Mouse (Mus musculus) lung, adult 2 months (tissue): ENCODE data around the gene Olfr874. TPM values are rescaled to one million over a fixed set of nuclear protein-coding genes. Genes with fewer than 3 reads are reported as not detected.
"Not testable (repeated sequence)": the region's sequence is repeated elsewhere in the genome, so short reads cannot be mapped to it uniquely, and the experiment has no call there.

Experiments
- DNase-seq: peaks from one replicate; pipeline ENCODE4 v3.0.0; 2022
- H3K4me1 ChIP-seq: fragments of 200-500 bp; 2 replicates; pipeline ENCODE4 v1.6.1; 2011; ENCODE audit warnings: low read length; ENCODE audit not compliant: control insufficient read depth, insufficient read depth
- H3K4me3 ChIP-seq: fragments of 200-500 bp; replicated peaks from 2 replicates; pipeline ENCODE3; 2011; ENCODE audit warnings: low read depth, mild to moderate bottlenecking, control low read depth, low read length; ENCODE audit errors: extremely low read depth
- CTCF ChIP-seq: fragments of 200-500 bp; IDR thresholded peaks from 2 replicates; pipeline ENCODE4 v1.5.1; 2011; ENCODE audit warnings: mild to moderate bottlenecking, low read length, control low read depth; ENCODE audit not compliant: insufficient read depth
- POLR2A ChIP-seq: fragments of 200-500 bp; IDR thresholded peaks from 2 replicates; pipeline ENCODE4 v1.6.1; 2011; ENCODE audit warnings: low read depth, mild to moderate bottlenecking, control low read depth, low read length, borderline replicate concordance; ENCODE audit errors: extremely low read depth
- WGBS: fragments of 180-500 bp; shearing (Covaris S2); methylation state at CpG from one replicate; pipeline ENCODE4 v1.1.7; 2018; 5-methylcytosine and 5-hydroxymethylcytosine counted together
- polyA plus RNA-seq: library from polyadenylated mRNA; depleted of rRNA; stranded (reverse); fragments of >200 nt; gene quantifications from 2 replicates; pipeline ENCODE4 v1.2.3, GENCODE M21; 2012; rRNA removed

The Olfr874 gene
- polyA plus RNA-seq: not detected in 2 replicates

DNA sequence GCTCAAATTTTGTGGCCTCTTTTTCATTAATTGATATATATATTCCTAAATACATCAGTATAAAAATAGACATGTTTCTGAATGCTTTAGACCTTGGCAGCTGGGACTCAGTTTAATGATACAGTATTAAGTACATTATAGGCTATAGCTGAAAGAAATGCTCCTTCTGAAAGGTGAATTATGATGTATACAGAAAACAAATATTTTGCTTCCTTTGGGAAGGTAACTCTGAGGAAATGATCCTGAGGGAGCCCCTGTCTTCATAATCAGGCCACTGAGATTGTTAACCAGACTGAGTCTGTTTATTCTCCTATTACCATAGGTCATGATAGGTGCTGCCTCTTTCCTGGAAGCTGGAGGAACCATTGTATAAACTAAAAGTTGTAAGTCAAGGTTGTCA lies at the start of gene Olfr874:
Gene Olfr874, plus strand, starts transcription at position 301 of the 400 bp plus-strand sequence.
- no peak for DNase-seq
- H3K4me3 ChIP-seq: no peak within 1 kb of the TSS
- H3K4me1 ChIP-seq: no peaks in the 10 kb centered on the region
- TF ChIP-seq POLR2A: no peak
- TF ChIP-seq CTCF: no peak

GRCm38 (mm10) chr9:37716150-37716549 lies 28.8 kb upstream of the Olfr874 start, which contains the start of gene Olfr160:
Olfr160 (minus strand) TSS chr9:37716250.
- TF ChIP-seq POLR2A: no peak
- Histone ChIP-seq H3K4me3 (no peak within 1 kb of the TSS), H3K4me1 (no peaks in the 10 kb centered on the region)
- DNase-seq: no peak
- WGBS: 70% methylated on average over 1 of the region's 1 CpGs

DNA sequence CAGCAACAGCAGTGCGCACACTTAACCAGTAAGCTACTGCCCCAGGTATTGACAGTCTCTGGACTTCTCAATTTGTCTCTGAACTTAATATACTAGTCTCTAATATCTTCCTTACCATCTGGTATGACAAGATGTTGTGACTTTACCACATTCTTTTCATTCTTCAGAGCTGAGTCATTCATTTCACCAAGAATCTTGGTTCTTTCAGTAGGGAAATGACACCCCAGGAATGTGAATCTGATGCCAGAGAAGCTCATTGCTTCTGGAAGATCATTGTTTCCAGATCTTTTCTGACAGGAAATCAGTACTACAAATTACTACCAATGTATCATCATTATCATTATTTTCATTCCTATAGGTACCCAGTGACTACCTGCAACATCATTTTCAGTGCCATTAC lies 10.6 kb upstream of the Olfr874 start:
- no peak for TF ChIP-seq CTCF
- TF ChIP-seq POLR2A: no peak
- 95% methylated on average over 1 of the region's 1 CpGs for WGBS
- H3K4me1 ChIP-seq: no peaks in the 10 kb centered on the region

GRCm38 (mm10) chr9:37750319-37751075 lies 5.6 kb downstream of the Olfr874 start:
- 46% methylated on average over 7 of the region's 7 CpGs for WGBS
- no peaks in the 10 kb centered on the region for H3K4me1 ChIP-seq
- H3K4me3 ChIP-seq: no peak overlapping the region
- TF ChIP-seq CTCF (no peak), POLR2A (no peak)
- DNase-seq: no peak

More for the DNA sequence above, 10.6 kb upstream of the Olfr874 start:
- no peak for DNase-seq
- H3K4me3 ChIP-seq: no peak overlapping the region

DNA sequence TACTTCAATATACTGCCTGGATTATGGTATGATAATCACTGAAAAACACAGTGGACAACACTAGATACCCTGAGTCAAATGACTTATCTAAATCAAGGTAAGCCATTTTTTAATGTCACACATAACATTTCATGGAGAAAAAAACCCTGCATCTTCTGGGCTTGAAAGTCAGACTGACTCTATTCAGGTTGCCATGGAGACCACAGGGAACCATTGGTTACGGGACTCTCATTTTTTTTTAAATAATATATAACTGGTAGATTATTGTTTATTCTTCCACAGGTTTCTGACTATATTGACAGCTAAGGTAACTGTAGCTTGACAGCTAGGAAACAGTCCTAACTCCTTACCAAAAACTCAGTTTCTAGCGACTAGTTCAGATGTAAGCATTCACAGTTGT lies 6.6 kb downstream of the Olfr874 start:
- no peak for DNase-seq
- H3K4me1 ChIP-seq: no peaks in the 10 kb centered on the region
- H3K4me3 ChIP-seq: no peak overlapping the region
- 65% methylated on average over 2 of the region's 2 CpGs for WGBS
- TF ChIP-seq POLR2A (no peak), CTCF (no peak)

- TF ChIP-seq CTCF: no peak
- no peak for TF ChIP-seq POLR2A
- no peak for DNase-seq
- Histone ChIP-seq H3K4me1 (no peaks in the 10 kb centered on the region), H3K4me3 (no peak overlapping the region)
- WGBS: 66% methylated on average over 4 of the region's 4 CpGs
Observed at GRCm38 (mm10) chr9:37752006-37752405, 7.1 kb downstream of the Olfr874 start.

DNA sequence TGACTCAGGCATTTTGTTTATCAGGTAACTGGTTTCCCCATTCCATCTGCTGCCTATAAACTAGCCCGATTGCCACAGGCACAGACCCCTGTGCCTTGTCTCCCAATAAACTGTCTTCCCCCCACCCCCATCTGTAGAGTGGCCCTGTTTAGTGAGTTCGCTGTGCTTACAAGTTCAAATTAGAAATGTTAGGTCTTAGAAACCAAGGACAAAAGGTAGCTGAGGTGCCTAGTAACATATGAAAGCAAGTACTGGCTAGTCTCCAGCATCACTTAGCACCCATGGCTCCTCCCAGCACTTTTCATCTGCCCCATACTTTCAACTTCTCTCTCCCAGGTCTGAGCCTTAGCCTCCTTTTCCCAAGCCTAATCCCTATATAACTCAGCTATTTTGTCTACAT lies 16.8 kb downstream of the Olfr874 start:
- 79% methylated on average over 2 of the region's 2 CpGs for WGBS
- TF ChIP-seq POLR2A (no peak), CTCF (no peak)
- no peaks in the 10 kb centered on the region for H3K4me1 ChIP-seq
- DNase-seq: no peak
- H3K4me3 ChIP-seq: no peak overlapping the region

DNA sequence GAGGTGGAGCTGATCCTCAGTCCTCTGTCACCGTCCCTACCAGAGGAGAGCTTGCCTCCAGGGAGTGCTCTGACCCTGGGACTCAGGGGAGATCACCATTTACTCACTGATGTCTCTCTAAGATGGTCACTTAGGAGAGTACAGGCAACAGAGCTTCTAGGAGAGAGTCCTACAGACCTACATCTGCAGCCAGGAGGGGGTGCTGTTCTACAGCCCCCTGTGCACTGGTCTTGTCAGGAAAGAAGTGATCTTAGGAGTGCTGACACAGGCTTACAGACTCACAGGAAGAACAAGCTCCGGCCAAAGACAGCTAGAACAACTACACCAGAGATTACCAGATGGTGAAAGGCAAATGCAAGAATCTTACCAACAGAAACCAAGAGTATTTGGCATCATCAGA lies 17.6 kb downstream of the Olfr874 start:
- no peak overlapping the region for H3K4me3 ChIP-seq
- H3K4me1 ChIP-seq: no peaks in the 10 kb centered on the region
- TF ChIP-seq CTCF (no peak), POLR2A (no peak)
- DNase-seq: no peak
- 51% methylated on average over 2 of the region's 2 CpGs for WGBS

DNA sequence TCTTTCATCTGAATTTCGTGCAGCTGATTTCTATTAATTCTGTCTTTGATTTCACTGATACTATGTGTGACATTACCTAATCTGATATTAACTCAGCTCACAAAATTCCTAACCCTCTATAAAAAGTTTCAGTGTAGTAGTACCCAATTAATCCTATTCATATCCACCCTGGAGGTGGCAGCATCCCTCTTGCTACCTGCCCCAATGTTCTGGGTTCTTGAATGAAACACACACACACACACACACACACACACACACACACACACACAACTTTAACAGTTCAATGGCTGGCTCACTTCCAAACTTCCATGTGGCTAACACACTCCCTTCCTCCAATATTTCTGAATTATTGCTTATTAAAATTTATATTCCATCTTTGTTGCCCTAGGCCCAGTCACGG lies 25.8 kb downstream of the Olfr874 start:
- Histone ChIP-seq H3K4me1 (no peaks in the 10 kb centered on the region), H3K4me3 (no peak overlapping the region)
- no peak for TF ChIP-seq CTCF
- no peak for TF ChIP-seq POLR2A
- DNase-seq: no peak
- WGBS: 61% methylated on average over 2 of the region's 2 CpGs

GRCm38 (mm10) chr9:37771759-37772158 lies 26.9 kb downstream of the Olfr874 start, which contains the start of gene Olfr875:
Olfr875 (plus strand) TSS chr9:37771857.
- Histone ChIP-seq H3K4me1 (no peaks in the 10 kb centered on the region), H3K4me3 (no peak within 1 kb of the TSS)
- DNase-seq: no peak
- 20% methylated on average over 2 of the region's 2 CpGs for WGBS
- TF ChIP-seq CTCF (no peak), POLR2A (no peak)

DNA sequence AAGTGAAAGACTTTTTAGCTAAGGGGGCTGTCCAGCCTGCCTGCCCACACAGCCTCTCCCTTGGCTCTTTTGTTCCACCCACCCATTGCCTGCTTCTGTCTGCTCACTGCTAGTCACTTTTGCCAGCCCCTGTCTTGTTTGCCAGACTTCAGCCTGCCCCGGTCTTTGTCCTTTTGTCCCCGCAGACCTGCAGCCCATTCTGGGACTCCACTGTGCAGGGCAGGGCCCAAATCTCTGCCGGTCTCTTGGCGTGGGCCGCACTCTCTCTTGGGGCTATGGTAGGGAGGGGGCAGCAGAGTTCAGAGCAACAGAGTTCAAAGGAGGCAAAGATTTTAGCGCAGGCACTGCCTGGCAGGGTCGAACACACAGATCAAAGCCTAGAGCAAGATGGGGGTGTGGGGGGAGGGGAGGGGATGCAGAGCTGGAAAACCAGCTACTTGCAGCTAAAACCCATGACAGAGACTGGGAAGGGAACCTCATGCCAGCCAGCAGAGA lies 37.9 kb downstream of the Olfr874 start:
- TF ChIP-seq POLR2A (no peak), CTCF (no peak)
- no peak for DNase-seq
- no peaks in the 10 kb centered on the region for H3K4me1 ChIP-seq
- WGBS: 13% methylated on average over 7 of the region's 7 CpGs
- H3K4me3 ChIP-seq: no peak overlapping the region

DNA sequence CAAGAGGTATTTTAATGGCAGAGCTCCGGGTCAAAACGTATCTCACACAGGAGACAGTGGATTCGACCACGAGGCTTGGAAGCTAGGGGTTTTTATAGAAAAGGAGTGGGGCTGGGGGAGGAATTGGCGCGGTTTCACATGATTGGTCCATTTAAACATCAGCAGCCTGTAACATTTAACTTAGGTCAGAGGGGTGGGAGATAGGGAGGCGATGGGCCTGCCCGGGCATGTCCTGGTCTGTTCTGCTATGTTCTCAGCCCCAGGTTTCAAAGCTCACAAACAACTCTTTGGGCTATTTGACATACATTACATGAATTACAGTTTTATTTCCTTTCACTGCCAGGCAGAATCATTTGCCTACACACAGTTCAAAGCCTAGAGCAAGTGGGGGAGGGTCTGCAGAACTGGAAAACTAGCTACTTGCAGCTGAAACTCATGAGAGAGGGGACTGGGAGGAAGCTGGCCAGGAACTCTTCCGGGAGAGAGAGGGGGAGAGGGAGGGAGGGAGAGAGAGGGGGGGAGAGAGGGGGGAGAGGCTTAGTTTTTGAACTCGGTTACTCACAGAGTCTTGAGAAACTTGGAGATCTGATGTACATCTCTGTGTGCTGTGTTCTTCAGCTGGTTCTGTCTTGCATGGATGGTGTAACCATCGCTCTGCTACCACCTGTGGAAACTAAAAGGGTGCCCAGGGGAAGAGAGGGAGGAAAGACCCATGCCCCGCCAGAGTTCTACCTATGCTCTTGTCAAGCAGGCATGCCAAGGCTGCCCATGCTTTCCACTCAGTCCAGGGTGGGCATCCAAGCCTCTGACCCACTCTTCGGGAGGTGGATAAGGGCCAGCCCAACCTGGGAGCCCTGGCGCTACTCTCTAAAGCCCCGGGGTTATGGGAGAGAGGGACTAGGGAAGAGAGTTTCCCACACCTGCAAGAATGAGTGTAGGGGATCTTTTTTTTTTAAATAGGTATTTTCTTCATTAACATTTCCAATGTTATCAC lies 38.8 kb downstream of the Olfr874 start:
- 61% methylated on average over 11 of the region's 15 CpGs for WGBS
- not testable (repeated sequence) for H3K4me1 ChIP-seq, DNase-seq, H3K4me3 ChIP-seq
